Mouse (Mus musculus): ENCODE measurements around the gene Plxnd1. TPM values are rescaled to one million over a fixed set of nuclear protein-coding genes. Genes with fewer than 3 reads are reported as not detected.
A peak's percentile ranks its signal among the peaks of the same experiment; 100 is the strongest.

The Plxnd1 gene
- total RNA-seq, 1 experiment from 2014 or later, result 8.5 TPM

GRCm38 (mm10) chr6:115986472-115987095 is 8.2 kb downstream of the Plxnd1 start:
- no peak for ATAC-seq (replicated peaks; ENCODE audit: low read depth, poor library complexity, severe bottlenecking)

GRCm38 (mm10) chr6:115985622-115986021 is 9.2 kb downstream of the Plxnd1 start:
- ATAC-seq (replicated peaks; ENCODE audit: low read depth, poor library complexity, severe bottlenecking), result no peak

GRCm38 (mm10) chr6:115984580-115984979 is 10.2 kb downstream of the Plxnd1 start:
- ATAC-seq (replicated peaks; ENCODE audit: low read depth, poor library complexity, severe bottlenecking), result no peak

GRCm38 (mm10) chr6:115983306-115984038 is 11.3 kb downstream of the Plxnd1 start:
- no peak for ATAC-seq (replicated peaks; ENCODE audit: low read depth, poor library complexity, severe bottlenecking)

GRCm38 (mm10) chr6:115982889-115983288 is 11.9 kb downstream of the Plxnd1 start:
- ATAC-seq (replicated peaks; ENCODE audit: low read depth, poor library complexity, severe bottlenecking), result no peak

- ATAC-seq (replicated peaks; ENCODE audit: low read depth, poor library complexity, severe bottlenecking), result no peak
Observed at GRCm38 (mm10) chr6:115978596-115978995, 16.2 kb downstream of the Plxnd1 start.

GRCm38 (mm10) chr6:115977810-115978209 is 17.0 kb downstream of the Plxnd1 start:
- ATAC-seq (replicated peaks; ENCODE audit: low read depth, poor library complexity, severe bottlenecking), result no peak

- no peak for ATAC-seq (replicated peaks; ENCODE audit: low read depth, poor library complexity, severe bottlenecking)
Observed at GRCm38 (mm10) chr6:115975606-115976005, 19.2 kb downstream of the Plxnd1 start.

- no peak for ATAC-seq (replicated peaks; ENCODE audit: low read depth, poor library complexity, severe bottlenecking)
Observed at GRCm38 (mm10) chr6:115973881-115974662, 20.7 kb downstream of the Plxnd1 start.

GRCm38 (mm10) chr6:115973139-115973875 is 21.5 kb downstream of the Plxnd1 start:
- peak; percentile 33; the same call in 1 of the 2 replicates for ATAC-seq (replicated peaks; ENCODE audit: low read depth, poor library complexity, severe bottlenecking)

GRCm38 (mm10) chr6:115972083-115972764 is 22.6 kb downstream of the Plxnd1 start:
- ATAC-seq (replicated peaks; ENCODE audit: low read depth, poor library complexity, severe bottlenecking), result no peak

- ATAC-seq (replicated peaks; ENCODE audit: low read depth, poor library complexity, severe bottlenecking), result 0 out of 2 replicates have a peak, but pooled peaks have one; percentile 7
Observed at GRCm38 (mm10) chr6:115971273-115972060, 23.3 kb downstream of the Plxnd1 start.

- peak; percentile 39 for ATAC-seq (replicated peaks; ENCODE audit: low read depth, poor library complexity, severe bottlenecking)
Observed at GRCm38 (mm10) chr6:115969952-115970351, 24.9 kb downstream of the Plxnd1 start.

- no peak for ATAC-seq (replicated peaks; ENCODE audit: low read depth, poor library complexity, severe bottlenecking)
Observed at GRCm38 (mm10) chr6:115969103-115969502, 25.7 kb downstream of the Plxnd1 start.

- ATAC-seq (replicated peaks; ENCODE audit: low read depth, poor library complexity, severe bottlenecking), result 0 out of 2 replicates have a peak, but pooled peaks have one; percentile 17
Observed at GRCm38 (mm10) chr6:115968700-115969099, 26.1 kb downstream of the Plxnd1 start.

- no peak for ATAC-seq (replicated peaks; ENCODE audit: low read depth, poor library complexity, severe bottlenecking)
Observed at GRCm38 (mm10) chr6:115968086-115968485, 26.7 kb downstream of the Plxnd1 start.

- ATAC-seq (replicated peaks; ENCODE audit: low read depth, poor library complexity, severe bottlenecking), result no peak
Observed at GRCm38 (mm10) chr6:115967291-115967880, 27.4 kb downstream of the Plxnd1 start.

GRCm38 (mm10) chr6:115966227-115966966 is 28.4 kb downstream of the Plxnd1 start:
- no peak for ATAC-seq (replicated peaks; ENCODE audit: low read depth, poor library complexity, severe bottlenecking)
